Mouse (Mus musculus): ENCODE results near the gene Casp7. TPM values are rescaled to one million over a fixed set of nuclear protein-coding genes. Genes with fewer than 3 reads are reported as not detected.

Gene Casp7
- polyA plus RNA-seq, 1 experiment from 2014 or later, result 17.2 TPM

DNA sequence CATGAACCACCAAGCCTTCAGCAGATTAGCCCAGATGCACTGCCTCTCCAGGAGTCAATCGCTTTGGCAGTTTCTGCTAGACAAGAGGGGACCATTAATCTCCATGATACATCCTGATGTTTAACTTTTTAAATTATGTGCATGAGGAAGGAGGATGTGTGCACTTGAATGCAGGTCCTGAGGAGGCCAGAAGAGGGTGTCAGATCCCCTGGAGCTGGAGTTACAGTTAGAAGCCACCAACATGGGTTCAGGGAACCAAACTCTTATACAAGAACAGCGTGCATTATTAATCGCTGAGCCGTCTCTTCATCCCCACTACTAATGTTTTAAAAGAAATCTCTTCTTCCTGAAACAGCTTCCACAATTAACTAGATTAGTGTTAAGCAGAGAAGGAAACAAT lies 51.9 kb downstream of the Casp7 start:
- H3K4me1 ChIP-seq (ENCODE audit: control insufficient read depth, insufficient read depth, low read length), result no peaks in the 10 kb centered on the region
- no peak overlapping the region for H3K4me2 ChIP-seq (ENCODE audit: low read length)
- H3K9ac ChIP-seq (replicated peaks; ENCODE audit: low read length), result no peak overlapping the region
- DNase-seq (no peak), ATAC-seq (ENCODE audit: low FRiP score, low TSS enrichment) (no peak)
- H3K4me3 ChIP-seq (replicated peaks; ENCODE audit: low read depth, low read length), result no peak overlapping the region
- no peak overlapping the region for H3K27ac ChIP-seq (replicated peaks; ENCODE audit: low read depth, low read length)
- H3K9me3 ChIP-seq (ENCODE audit: control insufficient read depth, low read length), result no peaks in the 10 kb centered on the region
- no peaks in the 10 kb centered on the region for H3K27me3 ChIP-seq (ENCODE audit: control insufficient read depth, insufficient read depth, low read length)
- WGBS, result 97% methylated on average over 4 of the region's 4 CpGs
- no peaks in the 10 kb centered on the region for H3K36me3 ChIP-seq (ENCODE audit: control insufficient read depth, insufficient read depth, low read length)

DNA sequence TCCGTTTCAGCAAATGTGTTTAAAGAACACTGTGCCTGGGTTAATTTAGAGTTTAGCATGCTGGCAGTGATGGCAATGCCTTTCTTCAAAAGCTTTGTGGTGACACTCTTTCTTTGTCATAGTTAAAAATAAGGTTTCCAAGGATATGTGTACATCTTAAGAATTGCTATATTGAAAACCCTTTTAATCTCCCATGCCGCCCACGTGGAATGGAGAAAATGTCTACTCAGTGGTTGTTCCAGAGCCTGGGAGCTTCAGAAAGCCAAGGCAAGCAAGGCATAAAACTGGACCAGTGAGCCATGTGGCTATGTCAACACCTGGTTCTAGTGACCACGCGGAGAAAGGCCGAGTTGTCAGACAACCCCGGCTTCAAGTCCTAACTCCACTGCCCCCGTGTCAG lies 52.6 kb downstream of the Casp7 start:
- Histone ChIP-seq H3K4me3 (replicated peaks; ENCODE audit: low read depth, low read length) (no peak overlapping the region), H3K4me1 (ENCODE audit: control insufficient read depth, insufficient read depth, low read length) (no peaks in the 10 kb centered on the region), H3K4me2 (ENCODE audit: low read length) (no peak overlapping the region), H3K9me3 (ENCODE audit: control insufficient read depth, low read length) (no peaks in the 10 kb centered on the region), H3K27me3 (ENCODE audit: control insufficient read depth, insufficient read depth, low read length) (no peaks in the 10 kb centered on the region), H3K27ac (replicated peaks; ENCODE audit: low read depth, low read length) (no peak overlapping the region), H3K9ac (replicated peaks; ENCODE audit: low read length) (no peak overlapping the region), H3K36me3 (ENCODE audit: control insufficient read depth, insufficient read depth, low read length) (no peaks in the 10 kb centered on the region)
- WGBS, result 86% methylated on average over 8 of the region's 8 CpGs
- ATAC-seq (ENCODE audit: low FRiP score, low TSS enrichment) (no peak), DNase-seq (no peak)

DNA sequence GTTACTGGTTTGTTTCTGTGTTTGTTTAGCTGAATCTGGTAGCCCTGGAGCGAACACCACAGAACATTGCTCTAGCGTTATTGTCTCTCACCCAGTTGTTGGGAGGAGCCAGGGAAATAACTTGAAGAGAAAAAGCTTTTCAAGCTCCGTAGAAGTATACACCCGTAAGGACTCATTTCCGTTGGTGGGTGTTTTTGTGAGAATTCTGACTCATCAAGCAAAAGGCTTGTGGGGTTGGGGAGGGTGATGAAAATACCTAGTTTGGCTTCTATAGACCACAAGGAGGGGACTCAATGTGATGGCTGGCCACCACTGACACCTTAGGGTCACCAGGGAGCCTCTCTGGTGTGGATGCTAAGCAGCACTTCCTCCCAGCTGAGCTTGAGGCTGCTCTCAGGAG lies 54.0 kb downstream of the Casp7 start:
- no peak overlapping the region for H3K4me2 ChIP-seq (ENCODE audit: low read length)
- H3K27me3 ChIP-seq (ENCODE audit: control insufficient read depth, insufficient read depth, low read length), result no peaks in the 10 kb centered on the region
- H3K27ac ChIP-seq (replicated peaks; ENCODE audit: low read depth, low read length), result no peak overlapping the region
- DNase-seq, result no peak
- no peaks in the 10 kb centered on the region for H3K36me3 ChIP-seq (ENCODE audit: control insufficient read depth, insufficient read depth, low read length)
- WGBS, result 91% methylated on average over 5 of the region's 5 CpGs
- H3K9me3 ChIP-seq (ENCODE audit: control insufficient read depth, low read length), result no peaks in the 10 kb centered on the region
- H3K4me3 ChIP-seq (replicated peaks; ENCODE audit: low read depth, low read length), result no peak overlapping the region
- no peaks in the 10 kb centered on the region for H3K4me1 ChIP-seq (ENCODE audit: control insufficient read depth, insufficient read depth, low read length)
- no peak overlapping the region for H3K9ac ChIP-seq (replicated peaks; ENCODE audit: low read length)
- no peak for ATAC-seq (ENCODE audit: low FRiP score, low TSS enrichment)

DNA sequence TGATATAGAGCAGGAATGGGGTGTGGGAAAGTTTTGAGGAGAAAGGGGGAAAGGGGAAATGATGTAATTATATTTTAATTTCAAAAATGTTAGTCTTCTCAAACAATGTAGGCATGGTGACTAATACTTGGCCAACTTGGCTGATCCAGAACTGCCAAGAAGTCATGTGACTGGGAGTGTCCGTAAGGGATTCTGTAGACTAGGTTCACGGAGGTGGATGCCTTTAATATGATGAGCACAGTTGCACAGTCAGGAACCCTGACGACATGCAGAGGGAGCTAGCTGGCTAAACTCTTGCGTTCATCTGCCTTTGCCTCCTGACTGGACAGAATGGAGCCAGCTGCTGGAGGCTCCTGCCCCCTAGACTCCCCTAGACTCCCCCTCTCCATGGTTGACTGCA lies 54.9 kb downstream of the Casp7 start:
- Histone ChIP-seq H3K4me1 (ENCODE audit: control insufficient read depth, insufficient read depth, low read length) (no peaks in the 10 kb centered on the region), H3K4me2 (ENCODE audit: low read length) (no peak overlapping the region), H3K9me3 (ENCODE audit: control insufficient read depth, low read length) (no peaks in the 10 kb centered on the region), H3K4me3 (replicated peaks; ENCODE audit: low read depth, low read length) (no peak overlapping the region), H3K36me3 (ENCODE audit: control insufficient read depth, insufficient read depth, low read length) (no peaks in the 10 kb centered on the region), H3K27ac (replicated peaks; ENCODE audit: low read depth, low read length) (no peak overlapping the region), H3K9ac (replicated peaks; ENCODE audit: low read length) (no peak overlapping the region), H3K27me3 (ENCODE audit: control insufficient read depth, insufficient read depth, low read length) (no peaks in the 10 kb centered on the region)
- no peak for ATAC-seq (ENCODE audit: low FRiP score, low TSS enrichment)
- DNase-seq, result no peak
- WGBS, result 70% methylated on average over 4 of the region's 4 CpGs

- Histone ChIP-seq H3K4me1 (ENCODE audit: control insufficient read depth, insufficient read depth, low read length) (no peaks in the 10 kb centered on the region), H3K27ac (replicated peaks; ENCODE audit: low read depth, low read length) (no peak overlapping the region), H3K27me3 (ENCODE audit: control insufficient read depth, insufficient read depth, low read length) (no peaks in the 10 kb centered on the region), H3K9ac (replicated peaks; ENCODE audit: low read length) (no peak overlapping the region), H3K4me2 (ENCODE audit: low read length) (no peak overlapping the region), H3K4me3 (replicated peaks; ENCODE audit: low read depth, low read length) (no peak overlapping the region), H3K9me3 (ENCODE audit: control insufficient read depth, low read length) (no peaks in the 10 kb centered on the region), H3K36me3 (ENCODE audit: control insufficient read depth, insufficient read depth, low read length) (no peaks in the 10 kb centered on the region)
- ATAC-seq (ENCODE audit: low FRiP score, low TSS enrichment), result no peak
- no peak for DNase-seq
- WGBS, result 92% methylated on average over 2 of the region's 2 CpGs
Observed at GRCm38 (mm10) chr19:56452421-56452820, 55.5 kb downstream of the Casp7 start.

DNA sequence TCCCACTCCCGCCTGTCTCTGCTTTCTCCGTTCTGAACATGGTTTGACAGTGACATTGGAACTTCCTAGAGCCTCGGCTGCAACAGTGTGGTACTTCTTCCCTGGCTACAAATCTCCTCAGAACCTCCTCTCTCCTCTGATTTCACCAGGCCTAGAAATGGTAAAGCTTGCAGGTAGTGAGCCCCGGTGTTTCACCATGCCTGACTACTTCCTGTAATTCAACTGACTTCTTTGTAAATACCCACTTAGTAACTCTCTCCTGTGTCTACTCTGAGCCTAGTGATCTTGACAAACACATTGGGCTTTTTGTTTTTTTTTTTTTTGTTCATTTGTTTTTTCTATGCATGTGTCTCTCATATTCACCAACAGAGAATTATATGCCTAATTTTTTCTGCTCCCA lies 57.9 kb downstream of the Casp7 start:
- ATAC-seq (ENCODE audit: low FRiP score, low TSS enrichment), result no peak

DNA sequence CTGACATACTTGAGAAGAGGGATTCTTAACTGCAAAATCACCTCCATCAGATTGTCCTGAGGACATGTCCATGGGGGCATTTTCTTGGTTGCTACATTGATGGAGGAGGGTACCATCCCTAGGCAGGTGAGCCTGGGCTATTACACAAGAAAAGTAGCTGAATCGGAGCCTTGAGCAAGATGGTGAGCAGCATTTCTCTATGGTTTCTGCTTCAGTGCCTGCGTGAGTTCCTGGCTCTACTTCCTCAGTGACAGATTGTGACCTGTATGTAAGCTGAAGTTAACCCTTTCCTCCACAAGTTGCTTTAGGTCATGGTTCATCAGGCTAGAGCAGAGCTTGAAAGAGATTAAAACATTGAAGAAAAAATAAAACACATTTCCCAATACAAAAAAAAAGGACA lies 58.4 kb downstream of the Casp7 start:
- WGBS, result 38% methylated on average over 2 of the region's 2 CpGs
- no peak overlapping the region for H3K9ac ChIP-seq (replicated peaks; ENCODE audit: low read length)
- H3K4me3 ChIP-seq (replicated peaks; ENCODE audit: low read depth, low read length), result no peak overlapping the region
- no peaks in the 10 kb centered on the region for H3K36me3 ChIP-seq (ENCODE audit: control insufficient read depth, insufficient read depth, low read length)
- no peak overlapping the region for H3K27ac ChIP-seq (replicated peaks; ENCODE audit: low read depth, low read length)
- H3K27me3 ChIP-seq (ENCODE audit: control insufficient read depth, insufficient read depth, low read length), result no peaks in the 10 kb centered on the region
- H3K4me2 ChIP-seq (ENCODE audit: low read length), result no peak overlapping the region
- ATAC-seq (ENCODE audit: low FRiP score, low TSS enrichment) (no peak), DNase-seq (no peak)
- H3K4me1 ChIP-seq (ENCODE audit: control insufficient read depth, insufficient read depth, low read length), result no peaks in the 10 kb centered on the region
- H3K9me3 ChIP-seq (ENCODE audit: control insufficient read depth, low read length), result no peaks in the 10 kb centered on the region

More for the DNA sequence above, 57.9 kb downstream of the Casp7 start:
- Histone ChIP-seq H3K27ac (replicated peaks; ENCODE audit: low read depth, low read length) (no peak overlapping the region), H3K36me3 (ENCODE audit: control insufficient read depth, insufficient read depth, low read length) (no peaks in the 10 kb centered on the region), H3K4me3 (replicated peaks; ENCODE audit: low read depth, low read length) (no peak overlapping the region), H3K9me3 (ENCODE audit: control insufficient read depth, low read length) (no peaks in the 10 kb centered on the region), H3K27me3 (ENCODE audit: control insufficient read depth, insufficient read depth, low read length) (no peaks in the 10 kb centered on the region), H3K9ac (replicated peaks; ENCODE audit: low read length) (no peak overlapping the region), H3K4me1 (ENCODE audit: control insufficient read depth, insufficient read depth, low read length) (no peaks in the 10 kb centered on the region), H3K4me2 (ENCODE audit: low read length) (no peak overlapping the region)
- 91% methylated on average over 4 of the region's 4 CpGs for WGBS
- DNase-seq, result no peak

DNA sequence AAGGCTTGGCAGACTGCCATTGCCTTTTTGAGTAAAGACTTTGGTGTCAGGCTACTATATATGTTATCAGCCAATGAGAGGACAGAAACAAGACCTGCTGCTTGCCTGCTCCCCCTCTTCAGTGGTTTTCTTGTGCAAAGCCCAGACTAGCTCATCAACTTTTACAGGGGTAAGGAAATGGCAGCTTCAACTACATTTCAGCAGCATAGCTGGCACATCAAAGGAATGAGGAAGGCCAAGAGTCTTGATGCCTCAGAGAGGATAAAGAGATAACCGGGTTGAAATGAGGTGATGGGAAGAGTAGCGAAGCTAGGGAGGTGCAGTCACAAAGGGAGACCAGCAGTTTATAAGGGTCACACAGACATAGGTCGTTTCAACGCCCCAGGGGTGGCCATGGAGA lies 60.6 kb downstream of the Casp7 start:
- Histone ChIP-seq H3K4me3 (replicated peaks; ENCODE audit: low read depth, low read length) (no peak overlapping the region), H3K27me3 (ENCODE audit: control insufficient read depth, insufficient read depth, low read length) (no peaks in the 10 kb centered on the region), H3K27ac (replicated peaks; ENCODE audit: low read depth, low read length) (no peak overlapping the region), H3K4me2 (ENCODE audit: low read length) (no peak overlapping the region), H3K36me3 (ENCODE audit: control insufficient read depth, insufficient read depth, low read length) (no peaks in the 10 kb centered on the region), H3K4me1 (ENCODE audit: control insufficient read depth, insufficient read depth, low read length) (no peaks in the 10 kb centered on the region), H3K9me3 (ENCODE audit: control insufficient read depth, low read length) (no peaks in the 10 kb centered on the region), H3K9ac (replicated peaks; ENCODE audit: low read length) (no peak overlapping the region)
- DNase-seq (no peak), ATAC-seq (ENCODE audit: low FRiP score, low TSS enrichment) (no peak)
- 83% methylated on average over 4 of the region's 4 CpGs for WGBS

- H3K9ac ChIP-seq (replicated peaks; ENCODE audit: low read length), result no peak overlapping the region
- H3K4me1 ChIP-seq (ENCODE audit: control insufficient read depth, insufficient read depth, low read length), result no peaks in the 10 kb centered on the region
- no peak overlapping the region for H3K4me3 ChIP-seq (replicated peaks; ENCODE audit: low read depth, low read length)
- H3K4me2 ChIP-seq (ENCODE audit: low read length), result no peak overlapping the region
- DNase-seq (no peak), ATAC-seq (ENCODE audit: low FRiP score, low TSS enrichment) (no peak)
- H3K27ac ChIP-seq (replicated peaks; ENCODE audit: low read depth, low read length), result no peak overlapping the region
- H3K36me3 ChIP-seq (ENCODE audit: control insufficient read depth, insufficient read depth, low read length), result no peaks in the 10 kb centered on the region
- 87% methylated on average over 10 of the region's 10 CpGs for WGBS
- no peaks in the 10 kb centered on the region for H3K9me3 ChIP-seq (ENCODE audit: control insufficient read depth, low read length)
- no peaks in the 10 kb centered on the region for H3K27me3 ChIP-seq (ENCODE audit: control insufficient read depth, insufficient read depth, low read length)
Observed at GRCm38 (mm10) chr19:56459154-56460050, 62.5 kb downstream of the Casp7 start.
